Mouse (Mus musculus) ES-Bruce4 (cell line): ENCODE data around the gene Prune1.
A peak's percentile ranks its signal among the peaks of the same experiment; 100 is the strongest.

Experiments used
- CTCF ChIP-seq: IDR thresholded peaks from one replicate; pipeline ENCODE4 v1.8.1; 2011; ENCODE audit warnings: low read depth, low read length
- POLR2A ChIP-seq: IDR thresholded peaks from one replicate; pipeline ENCODE4 v1.8.1; 2011; ENCODE audit warnings: low read length; ENCODE audit not compliant: insufficient read depth

DNA sequence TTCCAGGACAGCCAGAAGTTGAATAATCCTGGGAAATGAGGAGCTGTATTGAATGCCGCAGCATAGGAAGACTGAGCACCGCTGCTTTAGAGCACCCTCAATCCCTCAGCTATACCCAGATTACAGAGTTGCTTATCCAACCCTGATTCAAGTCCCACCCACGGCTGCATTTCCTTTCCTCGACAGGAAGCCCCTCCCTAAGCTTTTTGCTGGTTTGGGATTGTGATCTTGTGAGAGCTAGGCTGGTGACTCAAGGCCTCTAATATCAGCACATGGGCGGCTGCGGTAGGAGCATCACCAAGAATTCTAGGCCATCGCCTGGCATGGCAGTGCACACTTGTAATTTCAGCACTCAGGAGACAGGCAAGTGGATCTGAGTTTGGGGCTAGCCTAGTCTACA is 4.6 kb upstream of the Prune1 start:
- TF ChIP-seq CTCF (no peak), POLR2A (peak; percentile 16)
